Mouse (Mus musculus): Measurements from ENCODE around the gene Tmem186. TPM values are rescaled to one million over a fixed set of nuclear protein-coding genes. Genes with fewer than 3 reads are reported as not detected.

The Tmem186 gene
- 15.3 and 16.9 TPM in 2 replicates for polyA plus RNA-seq (2015; fragmentation: Nextera tagmentation; extraction: Ambion mirVana)

DNA sequence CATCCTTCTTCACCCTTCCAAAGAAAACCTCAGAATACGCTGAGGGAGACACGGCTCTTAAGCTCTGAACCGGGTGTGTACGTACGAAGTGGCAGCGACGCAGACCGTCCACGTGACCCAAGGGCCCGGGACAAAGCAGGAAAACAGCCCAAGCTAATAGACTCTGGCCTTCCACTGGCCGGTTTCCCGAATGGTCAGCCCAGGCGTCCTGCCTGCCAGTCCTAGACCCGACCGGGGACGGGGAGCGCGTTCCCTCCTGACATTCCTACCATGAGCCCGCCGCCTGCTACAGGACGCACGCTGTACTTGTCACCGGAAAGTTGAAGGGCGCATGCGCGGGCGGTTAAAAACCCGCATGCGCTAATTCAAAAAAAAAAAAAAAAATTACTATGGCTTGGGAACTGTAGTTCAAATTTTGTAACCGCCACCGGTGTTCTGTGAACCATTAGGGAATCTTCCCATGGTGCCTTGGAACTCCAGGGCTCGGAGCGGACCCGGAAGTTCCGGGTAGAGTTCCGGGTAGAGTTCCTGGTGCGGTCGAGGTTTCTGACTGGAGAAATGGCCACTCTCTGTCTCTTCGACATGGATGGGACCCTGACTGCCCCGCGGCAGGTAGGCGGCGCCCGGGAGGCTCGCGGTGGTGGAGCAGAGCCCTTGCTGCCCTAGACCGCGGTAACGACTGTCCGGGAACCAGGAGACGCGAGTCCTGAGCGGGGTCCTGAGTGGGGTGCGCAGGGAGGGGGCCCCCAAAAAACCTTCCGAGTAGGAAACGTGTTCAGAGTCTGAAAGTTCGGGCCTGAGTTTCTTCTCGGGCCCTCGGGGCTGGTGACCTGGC is at the start of gene Tmem186, which contains the start of gene Pmm2:
TSS of gene Tmem186 (minus strand) at position 496 of the 835 bp plus-strand sequence.
TSS of gene Pmm2 (plus strand) at position 458 of the 835 bp plus-strand sequence.
- Histone ChIP-seq H3K4me2 (peak within 1 kb of the TSS; percentile 94), H3K9ac (peak within 1 kb of the TSS; percentile 92), H3K4me3 (peak within 1 kb of the TSS; percentile 83), H3K27ac (replicated peaks) (peak within 1 kb of the TSS; percentile 91), H3K36me3 (peaks cover 33% of the 10 kb centered on the region), H3K27me3 (replicated peaks) (no peaks in the 10 kb centered on the region), H3K4me1 (peaks cover 34% of the 10 kb centered on the region), H3K9me3 (no peaks in the 10 kb centered on the region)
- under 1% methylated on average over 59 of the region's 59 CpGs for WGBS
- ATAC-seq (ENCODE audit: extremely low read depth, insufficient number of reproducible peaks, low FRiP score, low TSS enrichment) = peak; percentile 79

DNA sequence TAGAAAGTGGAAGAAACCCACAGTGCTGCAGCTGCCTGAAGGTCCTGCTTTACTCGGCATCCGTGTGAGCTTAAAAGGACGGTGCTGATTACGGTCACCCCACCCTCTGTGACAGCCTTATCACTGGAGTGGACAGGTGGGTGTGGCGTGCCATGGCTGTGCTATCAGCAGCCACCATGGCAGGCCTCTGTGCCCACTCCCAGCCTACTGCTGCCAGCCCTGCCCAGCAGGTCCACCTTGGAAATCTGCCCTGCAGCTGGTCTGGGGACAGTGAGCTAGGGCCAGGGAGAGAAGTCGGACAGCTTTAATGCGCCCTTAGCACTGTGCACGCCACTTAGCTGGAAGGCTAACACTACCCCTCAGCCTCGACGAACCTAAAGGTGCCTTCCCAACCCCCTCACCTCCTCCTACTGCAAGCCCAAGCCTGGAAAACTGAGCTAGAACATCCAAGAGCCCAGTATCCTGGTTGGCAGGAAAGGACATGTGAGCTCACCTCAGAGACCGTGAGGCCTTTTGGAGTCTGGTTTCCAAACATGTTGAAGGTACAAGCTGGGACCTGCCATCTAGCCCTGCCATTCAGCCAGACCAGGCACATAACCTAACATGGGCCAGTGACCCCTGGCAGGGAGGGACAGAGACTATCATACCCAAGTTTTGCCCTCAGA is 49.5 kb upstream of the Tmem186 start:
- no peaks in the 10 kb centered on the region for H3K9me3 ChIP-seq
- H3K27me3 ChIP-seq (replicated peaks) = no peaks in the 10 kb centered on the region
- ATAC-seq (ENCODE audit: extremely low read depth, insufficient number of reproducible peaks, low FRiP score, low TSS enrichment) = peak; percentile 80
- H3K4me2 ChIP-seq = peak overlapping the region; percentile 19; the same call in 1 of the 2 replicates
- 46% methylated on average over 11 of the region's 11 CpGs for WGBS
- H3K36me3 ChIP-seq = peaks cover 57% of the 10 kb centered on the region
- peaks cover 15% of the 10 kb centered on the region for H3K4me1 ChIP-seq
- no peak overlapping the region for H3K4me3 ChIP-seq
- peak overlapping the region; percentile 24 for H3K9ac ChIP-seq
- H3K27ac ChIP-seq (replicated peaks) = peak overlapping the region; percentile 49

DNA sequence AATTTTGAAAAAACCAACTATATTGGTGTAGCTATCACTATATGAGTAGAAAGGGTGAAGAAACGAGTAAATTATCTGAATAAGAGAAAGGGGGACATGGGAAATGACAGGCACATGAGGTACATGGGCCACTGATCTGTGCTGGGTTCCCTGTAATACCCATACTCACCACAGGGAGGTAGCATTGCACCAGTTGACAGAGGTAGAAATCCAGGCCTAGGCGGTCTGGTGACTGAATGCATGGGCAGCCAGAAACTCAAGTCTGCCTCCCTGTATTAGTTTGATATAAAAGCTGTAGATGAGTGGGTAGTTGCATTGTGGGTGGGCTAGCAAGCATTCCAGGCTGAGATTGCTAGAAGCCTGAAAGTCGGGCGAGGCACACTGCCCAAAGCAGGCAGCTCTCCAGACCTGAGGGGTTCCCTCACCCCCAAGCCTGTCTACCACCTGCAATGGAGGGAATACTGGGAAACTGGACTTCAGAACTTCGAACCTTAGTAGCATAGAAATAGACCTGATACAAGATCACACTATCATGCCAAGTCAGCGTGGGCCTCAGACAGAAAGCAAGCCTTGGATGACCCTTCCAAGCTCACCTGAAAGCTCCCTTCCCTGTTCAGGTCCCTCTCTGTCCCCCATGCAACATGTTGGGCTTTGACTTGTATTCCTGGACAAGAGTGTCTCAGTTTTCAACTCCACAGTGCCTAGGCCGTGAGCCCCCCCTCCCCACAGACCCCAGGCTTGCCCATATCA is 48.8 kb upstream of the Tmem186 start:
- Histone ChIP-seq H3K27ac (replicated peaks) (peak overlapping the region; percentile 49), H3K4me2 (peak overlapping the region; percentile 19; the same call in 1 of the 2 replicates), H3K4me1 (peaks cover 15% of the 10 kb centered on the region), H3K27me3 (replicated peaks) (no peaks in the 10 kb centered on the region), H3K36me3 (peaks cover 50% of the 10 kb centered on the region), H3K9ac (peak overlapping the region; percentile 24), H3K4me3 (no peak overlapping the region), H3K9me3 (no peaks in the 10 kb centered on the region)
- no peak for ATAC-seq (ENCODE audit: extremely low read depth, insufficient number of reproducible peaks, low FRiP score, low TSS enrichment)
- WGBS = 51% methylated on average over 7 of the region's 7 CpGs

DNA sequence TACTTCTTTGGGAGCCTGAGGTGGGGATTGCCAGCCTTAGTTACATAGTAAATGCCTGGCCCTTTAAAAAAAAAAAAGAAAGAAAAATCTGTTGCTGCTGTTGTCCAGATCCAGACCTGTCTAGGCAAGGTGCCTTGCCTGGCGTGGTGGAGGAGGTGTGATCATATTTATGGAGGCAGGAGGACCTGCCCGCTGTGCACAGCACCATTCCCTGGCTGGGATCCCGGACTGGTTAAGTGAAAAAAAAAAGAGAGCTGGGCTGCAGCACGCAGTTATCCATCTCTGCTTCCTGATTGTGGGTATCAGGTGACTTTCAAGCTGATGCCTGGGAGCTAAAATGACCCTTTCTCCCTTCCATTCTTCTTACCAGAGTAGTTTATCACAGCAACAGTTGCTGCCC is 47.6 kb upstream of the Tmem186 start:
- H3K4me2 ChIP-seq = no peak overlapping the region
- 55% methylated on average over 4 of the region's 4 CpGs for WGBS
- no peak for ATAC-seq (ENCODE audit: extremely low read depth, insufficient number of reproducible peaks, low FRiP score, low TSS enrichment)
- peaks cover 15% of the 10 kb centered on the region for H3K4me1 ChIP-seq
- H3K4me3 ChIP-seq = no peak overlapping the region
- no peaks in the 10 kb centered on the region for H3K9me3 ChIP-seq
- H3K36me3 ChIP-seq = peaks cover 38% of the 10 kb centered on the region
- H3K27ac ChIP-seq (replicated peaks) = no peak overlapping the region
- no peak overlapping the region for H3K9ac ChIP-seq
- no peaks in the 10 kb centered on the region for H3K27me3 ChIP-seq (replicated peaks)

DNA sequence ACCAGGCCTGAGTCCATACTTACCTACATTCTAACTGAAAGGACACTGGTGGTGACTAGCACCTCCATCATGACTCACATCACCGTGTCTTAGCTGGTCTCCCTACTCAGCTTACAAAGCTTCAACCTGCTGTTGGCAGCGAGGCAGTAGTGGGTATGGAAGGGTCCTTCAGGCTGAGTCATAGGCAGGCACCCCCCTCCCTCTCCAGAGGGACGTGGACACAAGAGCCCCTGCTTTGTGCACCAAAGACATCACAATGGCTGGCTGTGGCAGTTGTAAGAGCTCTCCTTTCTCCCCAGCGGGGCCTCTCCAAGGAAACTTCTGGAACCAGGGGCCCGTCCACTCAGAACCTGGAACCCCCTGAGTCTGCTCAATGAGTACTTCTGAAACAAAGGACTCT is 43.0 kb upstream of the Tmem186 start, which contains the start of gene Gm5767:
TSS of gene Gm5767 (plus strand) at position 301 of the 400 bp plus-strand sequence.
- no peak for ATAC-seq (ENCODE audit: extremely low read depth, insufficient number of reproducible peaks, low FRiP score, low TSS enrichment)
- 80% methylated on average over 5 of the region's 5 CpGs for WGBS
- H3K4me3 ChIP-seq = no peak within 1 kb of the TSS

DNA sequence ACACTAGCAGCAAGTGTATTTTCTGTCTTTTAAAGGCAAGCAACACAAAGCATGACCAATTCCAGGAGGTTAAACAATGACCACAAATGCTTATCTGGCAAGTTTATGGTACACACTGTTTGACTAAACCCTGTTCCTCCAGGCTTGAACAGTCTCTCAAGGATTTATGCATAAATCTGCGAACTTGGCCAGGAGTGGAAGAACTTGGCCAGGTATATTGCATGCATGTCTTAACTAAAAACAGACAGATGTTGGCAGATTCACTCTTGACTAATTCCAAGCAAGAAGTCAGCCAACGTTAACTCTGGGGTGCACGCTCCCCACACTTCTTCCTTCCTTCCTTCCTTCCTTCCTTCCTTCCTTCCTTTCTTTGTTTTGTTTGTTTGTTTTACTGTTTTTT is 42.3 kb upstream of the Tmem186 start:
- H3K4me2 ChIP-seq = no peak overlapping the region
- 0 out of 2 replicates have a peak, but pooled peaks cover 6% of the 10 kb centered on the region for H3K36me3 ChIP-seq
- ATAC-seq (ENCODE audit: extremely low read depth, insufficient number of reproducible peaks, low FRiP score, low TSS enrichment) = no peak
- no peak overlapping the region for H3K4me3 ChIP-seq
- 75% methylated on average over 3 of the region's 3 CpGs for WGBS
- H3K9ac ChIP-seq = no peak overlapping the region
- no peaks in the 10 kb centered on the region for H3K27me3 ChIP-seq (replicated peaks)
- H3K27ac ChIP-seq (replicated peaks) = no peak overlapping the region
- H3K4me1 ChIP-seq = peaks cover 4% of the 10 kb centered on the region; the same call in 1 of the 2 replicates
- no peaks in the 10 kb centered on the region for H3K9me3 ChIP-seq

More for the DNA sequence above, 43.0 kb upstream of the Tmem186 start, which contains the start of gene Gm5767:
- H3K4me1 ChIP-seq = peaks cover 4% of the 10 kb centered on the region; the same call in 1 of the 2 replicates
- H3K9me3 ChIP-seq = no peaks in the 10 kb centered on the region
- no peak within 1 kb of the TSS for H3K4me2 ChIP-seq
- no peak within 1 kb of the TSS for H3K27ac ChIP-seq (replicated peaks)
- H3K9ac ChIP-seq = no peak within 1 kb of the TSS
- 0 out of 2 replicates have a peak, but pooled peaks cover 6% of the 10 kb centered on the region for H3K36me3 ChIP-seq
- no peaks in the 10 kb centered on the region for H3K27me3 ChIP-seq (replicated peaks)

DNA sequence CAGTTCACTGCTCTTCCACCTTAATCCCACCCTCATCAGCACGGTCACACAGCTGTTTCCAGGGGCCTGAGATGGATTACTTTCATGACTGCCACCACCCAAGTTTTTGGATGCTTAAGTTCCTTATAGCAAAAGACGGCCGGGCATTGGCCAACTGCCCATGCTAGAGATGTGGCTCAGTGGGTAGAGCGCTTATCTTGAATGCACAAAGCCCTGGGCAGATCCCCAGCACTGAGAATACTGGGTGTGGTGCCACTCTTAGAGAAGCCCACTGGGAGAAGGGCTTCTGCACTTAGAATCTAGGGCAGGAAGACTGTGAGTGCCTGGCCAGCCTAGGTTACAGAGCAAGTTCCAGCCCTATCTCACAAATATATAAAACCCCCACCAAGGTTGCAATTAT is 41.2 kb upstream of the Tmem186 start:
- Histone ChIP-seq H3K9ac (no peak overlapping the region), H3K27me3 (replicated peaks) (peaks cover under 1% of the 10 kb centered on the region; the same call in 1 of the 2 replicates), H3K4me3 (no peak overlapping the region), H3K27ac (replicated peaks) (no peak overlapping the region), H3K9me3 (no peaks in the 10 kb centered on the region), H3K4me1 (peaks cover 7% of the 10 kb centered on the region; the same call in 1 of the 2 replicates), H3K36me3 (no peaks in the 10 kb centered on the region), H3K4me2 (no peak overlapping the region)
- no peak for ATAC-seq (ENCODE audit: extremely low read depth, insufficient number of reproducible peaks, low FRiP score, low TSS enrichment)
- WGBS = 77% methylated on average over 4 of the region's 4 CpGs

DNA sequence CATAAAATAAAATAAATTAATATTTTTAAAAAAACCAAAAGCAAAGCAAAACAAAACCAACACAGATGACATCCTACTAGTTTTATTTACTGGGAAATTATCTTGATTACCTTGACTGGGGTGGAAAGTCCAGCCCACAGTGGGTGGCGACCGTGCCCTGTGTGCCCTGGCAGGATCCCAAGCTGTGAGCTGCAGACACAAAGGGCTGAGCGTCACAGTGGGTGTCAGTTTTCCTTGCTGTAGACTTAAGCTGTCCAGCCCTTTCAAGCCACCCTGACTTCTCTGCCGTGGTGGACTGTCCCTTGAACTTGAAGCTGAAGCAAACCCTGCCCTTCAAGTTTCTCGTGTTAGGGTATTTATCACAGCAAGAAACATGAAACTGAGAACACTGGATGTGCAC is 40.5 kb upstream of the Tmem186 start:
- Histone ChIP-seq H3K4me1 (peaks cover 7% of the 10 kb centered on the region; the same call in 1 of the 2 replicates), H3K9me3 (no peaks in the 10 kb centered on the region), H3K27ac (replicated peaks) (no peak overlapping the region), H3K36me3 (no peaks in the 10 kb centered on the region), H3K4me2 (no peak overlapping the region), H3K4me3 (no peak overlapping the region), H3K9ac (no peak overlapping the region), H3K27me3 (replicated peaks) (peaks cover 7% of the 10 kb centered on the region)
- 55% methylated on average over 5 of the region's 5 CpGs for WGBS
- no peak for ATAC-seq (ENCODE audit: extremely low read depth, insufficient number of reproducible peaks, low FRiP score, low TSS enrichment)

DNA sequence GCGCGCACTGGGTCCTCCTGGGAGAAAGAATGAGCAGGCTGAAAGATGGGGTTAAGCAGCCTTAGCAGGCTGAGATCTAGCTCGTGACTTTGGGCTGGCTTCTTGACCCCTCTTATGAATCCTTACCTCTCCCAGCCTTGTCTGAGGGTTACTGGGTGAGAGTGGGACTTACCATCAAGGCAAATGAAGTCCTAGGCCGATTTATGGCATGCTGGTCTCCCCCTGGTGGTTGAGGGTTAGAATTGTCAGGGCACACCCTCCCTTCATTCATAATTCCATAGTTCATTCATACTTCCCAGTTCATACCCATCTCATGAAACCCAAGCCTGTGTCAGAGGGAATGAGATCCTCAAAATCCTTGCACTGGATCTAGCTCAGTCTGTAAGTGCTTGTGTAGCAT is 39.3 kb upstream of the Tmem186 start:
- Histone ChIP-seq H3K4me1 (peaks cover 14% of the 10 kb centered on the region; the same call in 1 of the 2 replicates), H3K36me3 (no peaks in the 10 kb centered on the region), H3K9me3 (no peaks in the 10 kb centered on the region), H3K4me3 (no peak overlapping the region), H3K27ac (replicated peaks) (no peak overlapping the region), H3K9ac (no peak overlapping the region), H3K27me3 (replicated peaks) (peaks cover 8% of the 10 kb centered on the region), H3K4me2 (no peak overlapping the region)
- ATAC-seq (ENCODE audit: extremely low read depth, insufficient number of reproducible peaks, low FRiP score, low TSS enrichment) = no peak
- 51% methylated on average over 4 of the region's 4 CpGs for WGBS

DNA sequence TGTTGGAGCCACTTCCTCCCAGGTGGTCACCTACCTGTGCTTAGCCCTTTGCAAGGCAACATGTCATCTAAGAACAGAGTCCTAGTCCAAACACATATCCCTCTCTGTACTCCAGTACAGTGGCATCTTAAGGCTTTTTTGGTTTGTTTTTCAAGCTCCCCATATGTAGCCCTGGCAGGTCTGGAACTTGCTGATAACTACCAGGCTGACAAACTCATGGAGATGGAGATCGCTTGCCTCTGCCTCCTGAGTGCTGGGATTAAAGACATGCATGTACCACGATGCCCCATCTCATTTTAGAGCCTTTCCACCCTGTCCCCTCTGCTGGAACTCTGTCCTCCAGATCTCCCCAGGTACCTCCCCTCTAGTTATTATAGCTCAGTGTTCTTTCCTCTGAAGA is 38.7 kb upstream of the Tmem186 start:
- Histone ChIP-seq H3K9ac (no peak overlapping the region), H3K4me3 (no peak overlapping the region), H3K36me3 (no peaks in the 10 kb centered on the region), H3K9me3 (no peaks in the 10 kb centered on the region), H3K4me2 (no peak overlapping the region), H3K27ac (replicated peaks) (no peak overlapping the region), H3K4me1 (peaks cover 17% of the 10 kb centered on the region), H3K27me3 (replicated peaks) (peaks cover 8% of the 10 kb centered on the region)
- no peak for ATAC-seq (ENCODE audit: extremely low read depth, insufficient number of reproducible peaks, low FRiP score, low TSS enrichment)
- WGBS = 67% methylated on average over 2 of the region's 2 CpGs

DNA sequence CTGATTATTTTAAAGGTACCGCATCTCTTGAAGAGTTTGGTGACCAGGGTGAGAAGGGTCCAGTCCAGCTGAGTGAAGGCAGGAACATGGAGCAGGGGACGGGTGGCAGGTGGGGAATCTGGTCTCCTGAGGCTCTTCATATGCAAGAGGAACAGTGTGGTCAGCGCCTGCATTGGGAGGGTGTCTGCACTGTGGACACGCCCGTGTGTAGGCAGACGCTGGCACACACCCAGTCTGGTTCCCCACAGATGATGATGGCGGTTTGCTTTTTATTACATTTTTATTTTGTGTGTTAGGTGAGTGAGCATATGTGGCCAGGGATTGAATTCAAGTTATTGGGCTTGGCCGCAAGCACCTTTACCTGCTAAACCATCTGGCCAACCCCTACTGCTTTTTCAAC is 38.0 kb upstream of the Tmem186 start:
- Histone ChIP-seq H3K4me3 (no peak overlapping the region), H3K9ac (no peak overlapping the region), H3K4me2 (no peak overlapping the region), H3K27me3 (replicated peaks) (peaks cover 8% of the 10 kb centered on the region), H3K27ac (replicated peaks) (no peak overlapping the region), H3K4me1 (peaks cover 24% of the 10 kb centered on the region), H3K36me3 (no peaks in the 10 kb centered on the region), H3K9me3 (no peaks in the 10 kb centered on the region)
- WGBS = 74% methylated on average over 8 of the region's 8 CpGs
- ATAC-seq (ENCODE audit: extremely low read depth, insufficient number of reproducible peaks, low FRiP score, low TSS enrichment) = no peak

Data from heart, embryonic 13.5 days (tissue).